Mouse (Mus musculus) liver, embryonic 14.5 days (tissue): ENCODE measurements around the gene Chst5. TPM values are rescaled to one million over a fixed set of nuclear protein-coding genes. Genes with fewer than 3 reads are reported as not detected.

Experiments
- ATAC-seq: fragments of 200-750 bp; cut with Nextera tagmentation; 2 replicates; pipeline ENCODE4 v1.8.0; 2017; ENCODE audit warnings: moderate number of reproducible peaks, mild to moderate bottlenecking, moderate library complexity; ENCODE audit not compliant: insufficient read depth
- DNase-seq, 3 experiments: peaks; one replicate each; pipeline ENCODE4 v3.0.0-alpha.2; 2012 to 2013; ENCODE audit warnings: low read depth in 3 of 3, low spot score in 3 of 3
- H3K27ac ChIP-seq: fragments of 300-500 bp; sonication (generic); 2 replicates; pipeline ENCODE4 v1.5.1; 2014; ENCODE audit warnings: moderate library complexity, mild to moderate bottlenecking, control low read depth, inconsistent platforms
- H3K27me3 ChIP-seq: fragments of 300-500 bp; sonication (generic); 2 replicates; pipeline ENCODE4 v1.6.1; 2014; ENCODE audit warnings: mild to moderate bottlenecking, low read length, moderate library complexity; ENCODE audit not compliant: control insufficient read depth, insufficient read depth
- H3K36me3 ChIP-seq: fragments of 300-500 bp; sonication (generic); replicated peaks from 2 replicates; pipeline ENCODE4 v1.6.1; 2014; ENCODE audit warnings: low read depth; ENCODE audit not compliant: control insufficient read depth, insufficient read depth
- H3K4me1 ChIP-seq, 2 experiments: fragments of 200-500 bp in 1 of 2; fragments of 300-500 bp in 1 of 2; sonication (generic) in 1 of 2; replicated peaks; 2 replicates each; pipeline ENCODE4 v1.6.1; 2012 to 2014; ENCODE audit warnings: antibody characterized with exemption in 1 of 2, inconsistent platforms in 1 of 2, low read length in 1 of 2; ENCODE audit not compliant: control insufficient read depth in 2 of 2, insufficient read depth in 2 of 2
- H3K4me2 ChIP-seq: fragments of 300-500 bp; sonication (generic); 2 replicates; pipeline ENCODE4 v1.6.1; 2014; ENCODE audit warnings: low read depth, mild to moderate bottlenecking, control low read depth, moderate library complexity
- H3K4me3 ChIP-seq, 2 experiments: fragments of 200-500 bp in 1 of 2; fragments of 300-500 bp in 1 of 2; sonication (generic) in 1 of 2; 2 replicates each; pipeline ENCODE4 v1.5.1; 2012 to 2014; ENCODE audit warnings: low read depth in 2 of 2, low read length in 2 of 2, mild to moderate bottlenecking in 2 of 2, control low read depth in 1 of 2, inconsistent platforms in 1 of 2, moderate library complexity in 1 of 2; ENCODE audit not compliant: insufficient read depth in 1 of 2
- H3K9ac ChIP-seq: fragments of 300-500 bp; sonication (generic); replicated peaks from 2 replicates; pipeline ENCODE4 v1.6.1; 2014; ENCODE audit warnings: mild to moderate bottlenecking, control low read depth, moderate library complexity
- H3K9me3 ChIP-seq: fragments of 300-500 bp; sonication (generic); 2 replicates; pipeline ENCODE4 v1.6.1; 2016; ENCODE audit warnings: low read length, mixed read lengths; ENCODE audit not compliant: control insufficient read depth
- CTCF ChIP-seq: IDR thresholded peaks from 2 replicates; pipeline ENCODE4 v1.5.1; 2016; ENCODE audit warnings: antibody characterized with exemption, low read depth, control low read depth
- EP300 ChIP-seq: IDR thresholded peaks from 2 replicates; pipeline ENCODE4 v1.6.1; 2016; ENCODE audit warnings: antibody characterized with exemption, low read depth
- WGBS: fragments of 180-500 bp; shearing (Covaris S2); extraction: QIAGEN DNeasy Blood & Tissue Kit; methylation state at CpG from one replicate; pipeline ENCODE4 v1.1.7; 2014; ENCODE audit not compliant: insufficient replicate concordance; 5-methylcytosine and 5-hydroxymethylcytosine counted together
- polyA plus RNA-seq, 2 experiments: library from polyadenylated mRNA; depleted of rRNA in 1 of 2; stranded (reverse) in 1 of 2; unstranded in 1 of 2; fragments of >200 nt; fragmentation: Nextera tagmentation in 1 of 2; extraction: Ambion mirVana in 1 of 2; gene quantifications; 2 replicates each; pipeline versions ENCODE4 v1.2.1 to v1.2.3; 2012 to 2014

Chst5 gene
- polyA plus RNA-seq, 2 experiments, result 0.03 TPM; not detected in 1

DNA sequence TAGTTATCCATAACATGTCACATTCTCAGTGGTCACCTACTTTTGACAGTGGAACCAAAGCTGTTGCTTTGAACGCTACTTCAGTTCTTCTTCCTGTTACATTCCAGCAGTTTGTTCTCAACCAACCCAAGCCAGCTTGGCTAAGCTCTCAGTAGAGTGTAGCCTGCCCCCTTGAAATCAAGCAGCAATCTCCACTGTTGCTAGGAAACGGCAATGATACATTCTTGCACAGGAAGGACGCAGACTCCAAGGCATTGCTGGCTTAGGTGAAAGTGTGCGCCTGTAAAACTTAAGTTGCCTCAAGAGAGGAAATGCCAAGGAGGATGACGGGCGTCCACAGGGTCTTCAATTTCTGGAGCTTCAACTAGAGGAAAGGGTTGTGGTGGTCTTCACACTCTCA lies 44.4 kb downstream of the Chst5 start:
- WGBS, result 74% methylated on average over 6 of the region's 6 CpGs
- Histone ChIP-seq H3K4me3 (no peak overlapping the region), H3K27me3 (no peaks in the 10 kb centered on the region), H3K36me3 (no peaks in the 10 kb centered on the region), H3K4me2 (no peak overlapping the region), H3K9ac (no peak overlapping the region), H3K9me3 (no peaks in the 10 kb centered on the region), H3K27ac (no peak overlapping the region), H3K4me1 (no peaks in the 10 kb centered on the region)
- no peak for DNase-seq
- no peak for ATAC-seq
- TF ChIP-seq EP300, result no peak
- no peak for TF ChIP-seq CTCF

- no peaks in the 10 kb centered on the region for H3K27me3 ChIP-seq
- no peak overlapping the region for H3K4me3 ChIP-seq
- H3K4me2 ChIP-seq, result no peak overlapping the region
- TF ChIP-seq CTCF (no peak), EP300 (no peak)
- H3K9me3 ChIP-seq, result no peaks in the 10 kb centered on the region
- no peaks in the 10 kb centered on the region for H3K36me3 ChIP-seq
- ATAC-seq, result no peak
- H3K9ac ChIP-seq, result no peak overlapping the region
- H3K27ac ChIP-seq, result no peak overlapping the region
- DNase-seq, result no peak
- WGBS, result 75% methylated on average over 8 of the region's 8 CpGs
- H3K4me1 ChIP-seq, result no peaks in the 10 kb centered on the region
These were observed 45.0 kb downstream of the Chst5 start for GRCm38 (mm10) chr8:111865130-111865852.

DNA sequence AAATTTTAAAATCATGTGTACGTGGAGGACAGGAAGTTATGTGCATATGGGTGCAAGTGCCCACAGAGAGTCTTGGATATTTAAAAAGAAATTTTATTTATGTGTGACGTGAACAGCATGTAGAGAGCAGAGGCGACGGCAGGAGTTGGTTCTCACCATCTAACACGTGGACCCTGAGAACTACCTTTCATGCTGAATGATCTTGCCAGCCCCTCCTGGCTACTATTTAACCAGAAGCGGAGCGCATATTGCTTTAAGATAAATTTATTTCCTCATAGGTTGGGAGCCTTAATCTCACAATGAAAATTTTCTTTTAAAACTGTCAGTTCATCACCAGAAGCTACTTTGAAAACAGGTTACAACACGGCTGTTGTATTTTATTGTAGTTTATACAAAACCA lies 45.6 kb downstream of the Chst5 start:
- Histone ChIP-seq H3K27ac (no peak overlapping the region), H3K9ac (no peak overlapping the region), H3K36me3 (no peaks in the 10 kb centered on the region), H3K9me3 (no peaks in the 10 kb centered on the region), H3K4me2 (no peak overlapping the region), H3K4me3 (no peak overlapping the region), H3K4me1 (no peaks in the 10 kb centered on the region), H3K27me3 (no peaks in the 10 kb centered on the region)
- WGBS, result 70% methylated on average over 8 of the region's 8 CpGs
- no peak for ATAC-seq
- no peak for TF ChIP-seq EP300
- TF ChIP-seq CTCF, result no peak
- DNase-seq, result no peak

DNA sequence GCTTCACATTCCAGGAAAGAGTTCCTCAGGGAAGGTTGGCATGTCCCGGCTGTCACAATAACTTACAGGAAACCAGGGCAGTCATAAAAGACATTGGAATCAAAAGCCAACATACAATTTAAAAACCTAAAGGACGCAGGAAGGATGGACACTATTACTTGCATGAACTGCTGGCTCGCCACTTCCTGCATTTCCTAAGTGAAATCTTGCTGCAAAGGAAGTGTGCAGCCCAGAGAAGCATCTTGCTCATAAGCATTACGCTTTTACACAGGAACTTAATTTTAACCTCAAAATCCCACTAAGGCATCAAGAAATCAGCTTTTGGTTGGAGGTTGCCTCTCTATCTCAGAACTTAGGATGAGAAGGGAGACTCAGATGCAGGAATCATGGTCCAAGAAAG lies 47.0 kb downstream of the Chst5 start:
- H3K4me2 ChIP-seq, result no peak overlapping the region
- H3K27me3 ChIP-seq, result no peaks in the 10 kb centered on the region
- no peaks in the 10 kb centered on the region for H3K4me1 ChIP-seq
- WGBS, result 39% methylated on average over 4 of the region's 4 CpGs
- DNase-seq, result no peak
- H3K9ac ChIP-seq, result no peak overlapping the region
- no peak for TF ChIP-seq CTCF
- TF ChIP-seq EP300, result no peak
- H3K27ac ChIP-seq, result no peak overlapping the region
- H3K9me3 ChIP-seq, result no peaks in the 10 kb centered on the region
- no peak overlapping the region for H3K4me3 ChIP-seq
- no peaks in the 10 kb centered on the region for H3K36me3 ChIP-seq
- no peak for ATAC-seq

DNA sequence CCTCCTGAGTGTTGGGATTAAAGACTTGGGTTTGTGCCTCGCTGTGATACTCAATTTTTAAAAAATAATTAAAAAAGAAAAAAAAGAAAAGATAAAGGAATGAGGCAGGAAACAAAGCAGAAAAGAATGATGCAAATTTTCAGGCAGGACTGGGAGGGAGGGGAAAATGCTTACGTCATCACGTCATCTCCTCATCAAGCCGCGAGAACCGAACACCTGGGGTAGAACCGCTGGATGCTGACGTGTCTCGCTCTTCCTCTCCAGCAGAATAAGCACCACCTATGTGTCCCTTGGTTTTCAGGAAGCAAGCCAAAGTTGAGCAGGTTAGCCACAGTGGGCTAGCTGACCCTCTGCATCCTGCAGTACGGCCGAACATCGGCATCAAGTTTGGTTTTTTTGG lies 54.3 kb downstream of the Chst5 start:
- Histone ChIP-seq H3K27ac (no peak overlapping the region), H3K4me2 (no peak overlapping the region), H3K27me3 (no peaks in the 10 kb centered on the region), H3K4me3 (no peak overlapping the region), H3K9ac (no peak overlapping the region), H3K4me1 (peaks cover 0 to 18% of the 10 kb centered on the region in 2 experiments), H3K9me3 (no peaks in the 10 kb centered on the region), H3K36me3 (no peaks in the 10 kb centered on the region)
- WGBS, result 79% methylated on average over 12 of the region's 12 CpGs
- TF ChIP-seq CTCF, result no peak
- TF ChIP-seq EP300, result no peak
- DNase-seq (no peak), ATAC-seq (no peak)
